Mouse (Mus musculus): Measurements from ENCODE around the gene Rpap3. TPM values are rescaled to one million over a fixed set of nuclear protein-coding genes. Genes with fewer than 3 reads are reported as not detected.

Gene Rpap3
- polyA plus RNA-seq, 1 experiment from 2014 or later, result 29.7 TPM

DNA sequence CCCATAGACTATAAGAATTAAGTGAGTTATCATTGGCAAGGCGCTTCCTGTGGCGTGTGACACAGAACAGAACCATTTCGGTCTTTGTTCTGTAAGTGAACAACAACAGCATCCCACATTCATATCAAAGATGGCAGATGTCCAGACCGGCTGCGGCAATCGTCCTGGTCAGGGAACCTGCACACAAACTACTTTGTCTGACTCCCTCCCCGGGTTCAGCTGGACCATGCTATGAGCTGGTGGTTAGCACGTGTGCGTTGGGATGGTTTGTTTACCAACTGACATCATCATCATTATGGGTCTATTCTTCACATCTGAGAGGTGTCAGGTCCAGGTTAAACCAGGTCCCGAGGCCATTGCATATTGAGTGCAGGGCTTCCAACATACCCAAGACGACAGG is 22.8 kb upstream of the Rpap3 start:
- Histone ChIP-seq H3K9me3 (peaks cover 4% of the 10 kb centered on the region; the same call in 1 of the 2 replicates), H3K27ac (no peak overlapping the region), H3K4me3 (no peak overlapping the region), H3K4me1 (replicated peaks) (peaks cover 19% of the 10 kb centered on the region; the same call in 1 of the 2 replicates), H3K27me3 (ENCODE audit: insufficient read depth, poor library complexity, severe bottlenecking) (0 out of 2 replicates have a peak, but pooled peaks cover 3% of the 10 kb centered on the region), H3K36me3 (no peaks in the 10 kb centered on the region)
- WGBS, result 92% methylated on average over 11 of the region's 11 CpGs
- DNase-seq (ENCODE audit: low spot score), result no peak

DNA sequence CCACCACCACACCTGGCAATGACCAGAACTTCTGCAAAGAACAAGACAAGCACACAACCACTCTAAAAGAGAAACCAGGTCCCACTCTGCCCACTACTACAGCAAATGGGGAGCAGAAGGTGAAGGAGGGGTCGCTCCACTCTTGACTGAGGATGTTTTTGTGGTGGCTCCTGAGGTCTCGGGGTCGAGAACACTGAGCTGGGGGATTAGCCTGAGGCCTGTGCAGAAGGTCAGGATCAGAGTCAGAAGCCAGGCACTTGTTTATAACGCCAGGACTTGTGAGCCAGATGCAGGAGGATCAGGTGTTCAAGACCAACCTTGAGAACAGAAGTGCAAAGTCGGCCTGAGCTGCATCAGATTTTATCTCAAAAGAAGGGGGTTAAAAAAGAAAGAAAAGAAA is 21.9 kb upstream of the Rpap3 start:
- no peak for DNase-seq (ENCODE audit: low spot score)
- 76% methylated on average over 5 of the region's 5 CpGs for WGBS
- Histone ChIP-seq H3K4me3 (no peak overlapping the region), H3K27me3 (ENCODE audit: insufficient read depth, poor library complexity, severe bottlenecking) (0 out of 2 replicates have a peak, but pooled peaks cover 3% of the 10 kb centered on the region), H3K27ac (no peak overlapping the region), H3K9me3 (peaks cover 2% of the 10 kb centered on the region; the same call in 1 of the 2 replicates), H3K4me1 (replicated peaks) (peaks cover 19% of the 10 kb centered on the region; the same call in 1 of the 2 replicates), H3K36me3 (no peaks in the 10 kb centered on the region)

DNA sequence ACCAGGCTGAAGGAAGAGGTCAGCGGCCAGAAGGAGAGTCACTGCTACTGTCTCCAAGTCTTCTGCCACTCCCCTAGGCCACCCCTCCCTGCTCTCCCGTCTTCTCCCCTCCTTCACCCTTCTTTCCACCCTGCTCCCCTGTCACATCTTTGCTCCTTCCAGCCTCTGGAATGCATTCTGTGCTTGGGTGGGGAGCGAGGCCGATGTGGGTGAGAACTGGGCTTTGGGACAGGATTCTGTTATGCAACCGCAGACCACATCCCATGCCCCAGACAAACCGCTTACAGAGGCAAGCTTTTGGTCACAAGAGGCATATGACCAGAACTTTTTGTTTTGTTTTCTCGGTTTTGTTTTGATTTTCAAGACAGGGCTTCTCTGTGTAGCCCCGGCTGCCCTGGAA is 21.4 kb upstream of the Rpap3 start:
- WGBS, result 83% methylated on average over 8 of the region's 8 CpGs
- Histone ChIP-seq H3K36me3 (no peaks in the 10 kb centered on the region), H3K9me3 (peaks cover 1% of the 10 kb centered on the region; the same call in 1 of the 2 replicates), H3K4me1 (replicated peaks) (peaks cover 19% of the 10 kb centered on the region; the same call in 1 of the 2 replicates), H3K4me3 (no peak overlapping the region), H3K27me3 (ENCODE audit: insufficient read depth, poor library complexity, severe bottlenecking) (0 out of 2 replicates have a peak, but pooled peaks cover 3% of the 10 kb centered on the region), H3K27ac (no peak overlapping the region)
- no peak for DNase-seq (ENCODE audit: low spot score)

DNA sequence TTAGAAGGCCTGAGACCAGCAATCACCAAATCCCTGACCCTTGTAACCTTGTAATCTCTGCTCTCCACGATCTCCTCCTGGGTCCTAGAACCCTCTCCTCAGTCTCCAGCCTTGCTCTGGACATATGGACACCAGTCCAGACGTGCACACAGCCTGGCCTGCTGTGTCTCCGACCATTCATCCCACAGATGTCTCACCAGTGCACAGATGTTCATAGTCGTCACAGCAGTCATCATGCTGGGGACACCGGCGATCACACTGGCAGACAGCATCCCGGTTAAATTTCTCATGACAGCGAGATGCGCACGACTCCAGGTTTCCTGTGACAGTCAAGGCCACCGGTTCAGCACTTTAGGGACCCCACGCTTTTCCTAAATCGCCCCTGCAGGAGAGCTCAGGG is 20.7 kb upstream of the Rpap3 start:
- H3K4me1 ChIP-seq (replicated peaks), result peaks cover 21% of the 10 kb centered on the region
- H3K9me3 ChIP-seq, result no peaks in the 10 kb centered on the region
- 78% methylated on average over 13 of the region's 13 CpGs for WGBS
- H3K27me3 ChIP-seq (ENCODE audit: insufficient read depth, poor library complexity, severe bottlenecking), result 0 out of 2 replicates have a peak, but pooled peaks cover 3% of the 10 kb centered on the region
- no peak for DNase-seq (ENCODE audit: low spot score)
- no peak overlapping the region for H3K4me3 ChIP-seq
- H3K27ac ChIP-seq, result no peak overlapping the region
- H3K36me3 ChIP-seq, result no peaks in the 10 kb centered on the region

DNA sequence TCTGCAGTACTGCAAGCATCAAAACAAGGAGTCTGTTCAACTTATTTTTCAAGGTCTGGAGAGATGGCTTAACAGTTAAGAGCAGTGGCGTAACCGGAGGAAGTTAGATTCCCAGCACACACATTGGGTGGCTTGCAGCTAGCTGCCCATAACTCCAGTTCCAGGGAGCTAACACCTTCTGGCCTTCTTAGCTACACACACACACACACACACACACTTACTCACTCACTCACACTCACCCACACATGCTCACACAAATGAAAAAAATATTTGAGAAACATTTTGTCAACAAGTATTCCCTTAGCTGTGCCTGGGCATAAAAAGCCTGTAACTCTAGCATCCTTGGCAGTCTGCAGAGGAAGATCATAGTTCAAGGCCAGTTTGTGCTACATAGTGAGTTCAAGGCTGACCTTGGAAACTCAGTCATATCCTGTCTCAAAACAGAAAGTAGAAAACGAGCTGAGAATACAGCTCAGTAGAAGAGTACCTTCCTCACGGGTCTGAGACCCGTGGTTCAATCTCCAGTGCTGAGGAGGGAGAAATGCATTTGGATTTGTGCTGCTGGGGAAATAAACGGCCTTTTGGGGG is 19.7 kb upstream of the Rpap3 start:
- DNase-seq (ENCODE audit: low spot score), result no peak
- peaks cover 23% of the 10 kb centered on the region for H3K4me1 ChIP-seq (replicated peaks)
- 83% methylated on average over 6 of the region's 6 CpGs for WGBS
- 0 out of 2 replicates have a peak, but pooled peaks cover under 1% of the 10 kb centered on the region for H3K27me3 ChIP-seq (ENCODE audit: insufficient read depth, poor library complexity, severe bottlenecking)
- no peak overlapping the region for H3K27ac ChIP-seq
- no peak overlapping the region for H3K4me3 ChIP-seq
- H3K9me3 ChIP-seq, result no peaks in the 10 kb centered on the region
- H3K36me3 ChIP-seq, result no peaks in the 10 kb centered on the region

DNA sequence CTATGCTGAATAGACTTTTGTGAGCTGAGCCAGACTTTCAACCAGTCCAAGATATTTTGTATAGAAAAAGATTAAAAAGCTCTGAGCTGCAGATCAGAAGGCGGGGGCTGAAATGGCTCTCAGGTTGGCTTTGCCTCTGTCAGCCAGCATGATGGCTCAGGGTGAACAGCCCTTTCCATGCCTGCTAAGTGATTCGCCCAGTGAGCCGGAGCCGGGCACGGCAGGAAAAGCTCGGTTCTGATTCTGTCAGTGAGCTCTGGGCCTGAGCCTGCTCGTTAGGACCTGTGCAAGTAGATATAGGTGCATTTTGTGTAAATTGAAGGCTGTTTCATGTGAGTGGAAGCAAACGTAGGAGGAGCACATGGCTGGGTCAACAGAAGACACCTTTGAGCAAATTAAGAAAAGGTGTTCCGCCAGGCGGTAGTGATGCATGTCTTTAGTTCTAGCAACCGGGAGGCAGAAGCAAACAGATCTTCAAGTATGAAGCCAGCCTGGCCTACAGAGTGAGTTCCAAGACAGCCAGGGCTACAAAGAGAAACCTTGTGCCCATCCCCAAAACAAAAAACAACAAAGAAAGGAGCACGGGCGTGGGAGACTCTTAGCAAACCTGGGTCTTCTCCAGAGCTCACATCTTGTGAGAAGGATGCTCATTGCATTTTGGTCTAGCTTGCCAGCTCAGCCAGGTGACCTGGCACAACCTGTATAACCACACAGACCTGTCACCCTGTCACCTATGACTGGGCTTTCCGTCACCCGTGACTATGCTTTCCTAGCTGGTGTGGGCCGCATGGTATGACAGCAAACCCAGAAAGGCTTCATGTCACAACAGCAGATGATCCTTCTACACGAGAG is 18.9 kb upstream of the Rpap3 start:
- DNase-seq (ENCODE audit: low spot score), result no peak
- Histone ChIP-seq H3K4me1 (replicated peaks) (peaks cover 23% of the 10 kb centered on the region), H3K9me3 (no peaks in the 10 kb centered on the region), H3K27me3 (ENCODE audit: insufficient read depth, poor library complexity, severe bottlenecking) (no peaks in the 10 kb centered on the region), H3K27ac (no peak overlapping the region), H3K4me3 (no peak overlapping the region), H3K36me3 (no peaks in the 10 kb centered on the region)
- 87% methylated on average over 17 of the region's 17 CpGs for WGBS

DNA sequence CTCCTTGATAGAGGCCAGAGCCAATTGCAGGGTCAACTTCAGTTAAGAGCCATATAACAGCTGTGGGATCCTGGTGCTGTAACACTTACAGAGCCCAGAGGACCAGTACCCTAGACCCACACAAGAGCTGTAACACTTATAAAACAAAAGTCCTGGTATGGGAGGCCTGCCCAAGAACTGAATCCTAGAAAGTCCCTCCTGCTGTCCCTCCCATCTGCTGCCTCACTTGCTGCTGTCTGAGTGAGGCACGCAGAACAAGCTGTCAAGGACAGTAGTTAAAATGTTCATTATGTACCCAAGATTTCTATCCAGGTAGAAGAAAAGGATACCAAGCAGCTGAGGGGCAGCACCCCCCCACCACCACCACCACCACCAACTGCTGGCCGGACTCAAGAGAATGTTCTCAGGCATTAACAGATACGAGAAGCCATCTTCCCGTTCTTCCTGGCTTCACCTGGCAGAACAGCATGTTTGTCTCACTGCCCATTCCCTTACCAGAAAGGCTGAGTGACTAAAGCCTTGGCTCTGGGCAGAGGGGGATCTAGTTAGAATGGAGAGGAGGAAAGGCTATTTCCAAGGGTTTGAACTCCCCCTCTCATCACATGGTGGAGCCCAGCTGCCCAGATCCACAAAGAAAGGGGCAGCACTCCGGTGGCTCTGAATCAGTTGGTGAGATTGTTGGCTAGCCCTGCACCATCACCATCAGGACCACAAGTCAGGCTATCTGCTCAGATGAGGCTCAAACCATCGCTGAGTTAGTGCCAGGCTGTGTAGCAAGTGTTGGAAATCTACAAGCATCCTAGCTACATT is 18.1 kb upstream of the Rpap3 start:
- no peaks in the 10 kb centered on the region for H3K36me3 ChIP-seq
- no peaks in the 10 kb centered on the region for H3K9me3 ChIP-seq
- 88% methylated on average over 6 of the region's 6 CpGs for WGBS
- H3K27ac ChIP-seq, result no peak overlapping the region
- peaks cover 18% of the 10 kb centered on the region for H3K4me1 ChIP-seq (replicated peaks)
- no peaks in the 10 kb centered on the region for H3K27me3 ChIP-seq (ENCODE audit: insufficient read depth, poor library complexity, severe bottlenecking)
- DNase-seq (ENCODE audit: low spot score), result no peak
- H3K4me3 ChIP-seq, result no peak overlapping the region

DNA sequence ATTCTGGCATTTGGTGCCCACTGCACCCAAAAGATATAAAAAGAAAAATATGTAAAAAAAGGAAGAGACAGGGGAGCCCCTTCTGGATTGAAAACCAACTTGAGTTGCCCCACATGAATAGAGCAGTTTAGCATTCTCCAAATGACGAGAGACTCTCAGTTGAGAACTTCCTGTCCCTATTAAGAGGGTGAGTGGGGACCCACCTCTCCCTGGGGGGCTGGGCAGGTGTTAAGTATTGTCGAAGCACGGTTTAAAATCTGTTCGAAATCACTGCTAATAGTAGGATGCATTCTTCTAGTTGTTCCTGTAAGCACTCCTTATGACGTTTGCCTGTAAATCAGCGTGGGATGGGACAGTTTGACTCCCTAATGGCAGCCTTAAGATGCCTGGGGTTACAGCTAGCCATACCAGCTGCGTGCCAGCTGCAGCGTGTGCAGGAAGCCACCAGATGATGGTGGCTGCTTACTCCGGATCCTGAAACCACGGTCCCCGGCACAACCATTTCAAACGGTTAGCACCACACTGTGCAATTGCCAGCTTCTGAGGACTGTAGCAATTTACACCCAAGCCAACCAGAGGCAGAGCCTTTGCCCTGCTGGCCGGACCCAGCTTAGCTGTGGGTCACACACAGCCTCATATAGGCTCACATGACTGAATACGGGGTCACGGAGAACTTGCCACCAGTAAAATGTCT is 15.5 kb upstream of the Rpap3 start:
- Histone ChIP-seq H3K4me3 (no peak overlapping the region), H3K36me3 (no peaks in the 10 kb centered on the region), H3K4me1 (replicated peaks) (peaks cover 12% of the 10 kb centered on the region; the same call in 1 of the 2 replicates), H3K9me3 (no peaks in the 10 kb centered on the region), H3K27me3 (ENCODE audit: insufficient read depth, poor library complexity, severe bottlenecking) (0 out of 2 replicates have a peak, but pooled peaks cover 4% of the 10 kb centered on the region), H3K27ac (no peak overlapping the region)
- 86% methylated on average over 15 of the region's 15 CpGs for WGBS
- no peak for DNase-seq (ENCODE audit: low spot score)

DNA sequence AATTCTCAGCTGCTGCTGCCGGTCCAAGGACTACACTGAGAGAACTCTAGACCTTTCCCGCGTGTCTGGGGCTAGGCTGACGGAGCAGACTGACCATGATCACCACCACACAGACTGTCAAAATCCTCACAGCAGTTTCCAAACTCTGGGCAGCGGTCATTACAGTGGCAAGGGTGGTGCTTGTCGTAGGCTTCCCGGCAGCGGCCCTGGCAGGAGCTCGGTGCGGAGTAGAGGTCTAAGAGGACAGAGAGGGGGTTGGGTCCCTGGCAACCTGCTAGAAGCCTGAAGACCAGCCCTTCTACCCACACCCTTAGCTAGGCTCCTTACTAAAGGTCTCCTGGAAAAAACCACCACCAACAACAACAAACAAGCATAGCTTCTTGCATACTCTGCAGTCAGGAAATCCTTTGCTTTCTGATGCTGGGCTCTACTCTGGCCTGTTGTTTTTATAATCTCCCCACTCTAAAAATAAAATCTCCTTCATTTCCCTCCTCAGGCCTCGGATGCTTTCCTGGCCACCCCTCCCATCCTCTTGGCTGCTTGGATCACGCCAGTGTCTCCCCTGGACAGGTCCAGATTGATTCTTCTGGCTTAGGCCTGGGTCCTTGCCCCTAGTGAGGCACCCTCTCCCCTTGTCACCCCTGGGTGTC is 14.5 kb upstream of the Rpap3 start:
- H3K4me3 ChIP-seq, result no peak overlapping the region
- 81% methylated on average over 12 of the region's 12 CpGs for WGBS
- no peaks in the 10 kb centered on the region for H3K36me3 ChIP-seq
- 0 out of 2 replicates have a peak, but pooled peaks cover 4% of the 10 kb centered on the region for H3K27me3 ChIP-seq (ENCODE audit: insufficient read depth, poor library complexity, severe bottlenecking)
- H3K27ac ChIP-seq, result 0 out of 2 replicates have a peak overlapping the region, but pooled peaks have one; percentile 8
- peaks cover 12% of the 10 kb centered on the region; the same call in 1 of the 2 replicates for H3K4me1 ChIP-seq (replicated peaks)
- no peaks in the 10 kb centered on the region for H3K9me3 ChIP-seq
- DNase-seq (ENCODE audit: low spot score), result no peak

DNA sequence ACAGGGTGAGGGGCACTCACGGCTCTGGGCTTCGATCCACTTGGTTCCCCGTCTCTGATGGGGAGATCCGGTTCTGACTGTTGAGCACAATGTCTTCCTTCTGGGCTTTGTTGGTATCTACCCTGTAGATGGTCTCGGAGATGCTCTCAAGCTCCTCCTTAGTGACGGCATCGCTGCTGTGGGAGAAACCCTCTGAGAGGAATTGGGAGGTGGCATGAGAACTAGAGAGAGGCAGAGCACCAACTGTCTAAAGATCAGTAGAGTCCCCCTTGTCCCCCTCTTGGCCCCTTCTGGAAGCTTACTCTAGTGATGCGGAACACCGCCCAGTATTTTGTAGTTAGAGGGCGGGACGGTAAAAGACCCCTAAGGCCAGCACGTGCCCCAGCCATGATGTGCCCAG is 13.9 kb upstream of the Rpap3 start:
- no peak for DNase-seq (ENCODE audit: low spot score)
- Histone ChIP-seq H3K4me3 (no peak overlapping the region), H3K4me1 (replicated peaks) (peaks cover 12% of the 10 kb centered on the region; the same call in 1 of the 2 replicates), H3K27me3 (ENCODE audit: insufficient read depth, poor library complexity, severe bottlenecking) (0 out of 2 replicates have a peak, but pooled peaks cover 4% of the 10 kb centered on the region), H3K27ac (no peak overlapping the region), H3K36me3 (no peaks in the 10 kb centered on the region), H3K9me3 (no peaks in the 10 kb centered on the region)
- 93% methylated on average over 12 of the region's 12 CpGs for WGBS

DNA sequence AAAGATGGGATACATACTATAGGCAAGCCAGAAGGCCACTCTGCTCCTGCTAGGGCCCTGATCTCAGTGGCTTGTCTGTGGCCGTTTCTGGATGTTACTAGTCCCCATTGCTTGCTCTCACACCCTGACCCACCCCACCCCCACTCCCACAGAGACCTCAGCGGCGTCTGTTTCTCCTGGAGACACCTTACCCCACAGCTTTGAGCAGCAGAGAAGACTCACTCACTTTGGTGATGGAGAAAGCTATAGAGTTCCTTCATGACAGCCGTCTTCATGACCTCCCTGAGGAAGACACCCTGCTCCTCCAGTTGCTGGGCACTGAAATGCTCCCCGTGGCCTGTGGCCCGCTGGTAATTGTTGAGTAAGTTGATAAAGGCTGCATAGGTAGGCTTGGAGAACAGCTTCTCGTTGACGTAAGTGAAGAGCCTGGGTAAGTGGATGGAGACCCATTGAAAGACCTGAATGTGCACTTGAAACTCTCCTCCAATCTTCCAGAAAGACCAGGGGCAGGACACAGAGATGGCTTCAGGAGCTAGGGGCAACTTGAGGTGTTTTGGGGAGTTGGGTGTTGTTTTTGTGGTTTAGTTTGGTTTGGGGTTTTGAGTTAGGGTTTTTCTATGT is 13.0 kb upstream of the Rpap3 start:
- H3K36me3 ChIP-seq, result no peaks in the 10 kb centered on the region
- no peak for DNase-seq (ENCODE audit: low spot score)
- 87% methylated on average over 8 of the region's 8 CpGs for WGBS
- H3K9me3 ChIP-seq, result no peaks in the 10 kb centered on the region
- H3K4me1 ChIP-seq (replicated peaks), result peaks cover 13% of the 10 kb centered on the region; the same call in 1 of the 2 replicates
- no peak overlapping the region for H3K4me3 ChIP-seq
- 0 out of 2 replicates have a peak, but pooled peaks cover 4% of the 10 kb centered on the region for H3K27me3 ChIP-seq (ENCODE audit: insufficient read depth, poor library complexity, severe bottlenecking)
- 0 out of 2 replicates have a peak overlapping the region, but pooled peaks have one; percentile 16 for H3K27ac ChIP-seq

All from hindbrain, embryonic 10.5 days (tissue).